Mouse (Mus musculus) thymus, postnatal 4 days (tissue): ENCODE measurements at regions not wholly inside any gene's neighbourhood (a gene's known extent, or its start where the extent isn't known, plus 50 kb on each side); places are given as distances from the start of the nearest gene placed in this dataset.

ENCODE experiments used
- DNase-seq: peaks from one replicate; pipeline ENCODE4 v3.0.0; 2021

GRCm38 (mm10) chr15:11712481-11713274, 194.4 kb downstream of the Npr3 start:
- no peak for DNase-seq

GRCm38 (mm10) chr15:11701246-11701645, 205.8 kb downstream of the Npr3 start:
- DNase-seq: no peak

GRCm38 (mm10) chr15:11699929-11700328, 207.2 kb downstream of the Npr3 start:
- DNase-seq: no peak

- DNase-seq: no peak
Observed at GRCm38 (mm10) chr15:11697060-11697459, 210.0 kb downstream of the Npr3 start.

DNA sequence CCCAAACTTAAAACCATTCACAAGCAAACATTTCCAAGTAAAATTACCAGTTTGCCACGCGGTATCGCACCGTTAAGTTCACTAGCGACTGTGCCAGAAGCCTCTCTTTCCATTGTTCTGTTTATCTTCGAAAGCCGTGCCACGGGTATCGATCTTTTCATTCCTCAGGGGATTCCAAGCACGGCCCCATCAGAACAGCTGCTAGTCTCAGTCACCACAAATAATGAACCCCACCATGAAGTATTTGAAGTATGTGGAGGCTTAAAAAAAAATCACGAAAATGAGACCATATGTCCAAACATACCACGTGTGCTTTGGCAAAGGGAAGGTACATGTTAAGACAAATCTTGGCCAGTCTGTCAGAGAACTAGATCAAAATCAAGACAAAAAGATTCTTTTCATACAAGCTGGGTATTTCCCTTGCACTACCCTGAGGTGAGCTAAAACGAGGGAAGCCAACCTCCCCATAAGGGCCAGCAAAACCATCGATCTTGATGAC, 213.3 kb downstream of the Npr3 start:
- DNase-seq: no peak

- no peak for DNase-seq
Observed at GRCm38 (mm10) chr15:11664839-11665379, 242.2 kb downstream of the Npr3 start.

GRCm38 (mm10) chr15:11655168-11655567, 251.9 kb downstream of the Npr3 start:
- no peak for DNase-seq

DNA sequence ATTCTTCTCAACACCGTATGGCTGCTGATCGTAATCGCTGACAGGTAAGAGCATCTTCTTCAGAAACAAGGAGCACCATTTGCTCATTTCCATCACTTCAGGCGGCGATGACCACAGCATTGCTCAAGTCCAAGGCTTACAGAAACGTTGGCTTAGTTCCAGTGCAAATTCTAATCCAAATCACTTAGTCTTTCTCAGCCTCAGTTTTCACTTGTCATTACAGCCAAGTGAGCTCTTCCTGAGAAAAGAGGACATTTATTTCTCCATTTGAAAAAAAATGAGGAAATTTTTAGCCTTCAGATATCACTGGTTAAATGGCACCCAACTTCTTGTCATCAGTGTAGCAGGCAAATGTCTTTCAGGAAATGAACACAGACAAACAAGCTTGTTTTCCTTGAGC, 246.8 kb upstream of the Tars start:
- DNase-seq: no peak

DNA sequence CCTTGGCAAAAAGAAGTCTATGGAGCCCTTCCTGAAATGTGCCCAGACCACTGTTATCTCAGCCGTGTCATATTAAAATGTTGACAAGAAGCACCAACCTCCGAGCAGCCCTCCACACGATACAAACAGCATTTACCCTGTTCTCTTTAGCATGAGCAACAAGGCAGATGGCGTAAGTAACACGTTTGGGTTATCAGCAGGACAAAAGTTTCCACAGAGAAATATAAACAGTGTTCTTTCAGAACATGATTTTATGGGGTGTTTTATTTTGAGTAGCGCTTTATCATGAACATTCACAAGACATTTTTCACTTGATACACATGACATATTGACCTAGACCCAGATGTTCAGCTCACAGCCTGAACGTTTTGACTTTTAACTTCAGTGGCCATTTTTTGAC, 245.3 kb upstream of the Tars start:
- no peak for DNase-seq

GRCm38 (mm10) chr15:11630654-11631053, 231.2 kb upstream of the Tars start:
- DNase-seq: no peak

DNA sequence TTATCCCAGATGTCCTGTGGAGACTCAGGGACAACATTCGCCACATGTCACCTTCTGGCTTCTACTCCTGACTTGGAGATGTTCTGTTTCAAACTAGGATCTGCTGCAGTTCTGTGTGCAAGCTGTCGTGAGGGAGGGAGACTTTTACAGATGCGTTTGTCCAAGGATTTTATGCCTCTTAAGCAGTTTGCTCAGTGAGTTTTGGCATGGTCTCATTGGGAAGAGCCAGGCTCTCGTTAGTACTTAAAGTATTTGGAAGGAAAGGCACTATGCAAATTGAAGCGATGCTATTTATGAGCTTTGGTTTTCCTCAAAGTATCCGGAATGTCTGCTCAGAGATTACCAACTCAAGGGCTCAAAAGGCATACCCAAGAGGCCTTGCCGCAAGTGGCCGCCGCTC, 227.0 kb upstream of the Tars start:
- DNase-seq: no peak

GRCm38 (mm10) chr15:11612416-11612815, 213.0 kb upstream of the Tars start:
- no peak for DNase-seq

DNA sequence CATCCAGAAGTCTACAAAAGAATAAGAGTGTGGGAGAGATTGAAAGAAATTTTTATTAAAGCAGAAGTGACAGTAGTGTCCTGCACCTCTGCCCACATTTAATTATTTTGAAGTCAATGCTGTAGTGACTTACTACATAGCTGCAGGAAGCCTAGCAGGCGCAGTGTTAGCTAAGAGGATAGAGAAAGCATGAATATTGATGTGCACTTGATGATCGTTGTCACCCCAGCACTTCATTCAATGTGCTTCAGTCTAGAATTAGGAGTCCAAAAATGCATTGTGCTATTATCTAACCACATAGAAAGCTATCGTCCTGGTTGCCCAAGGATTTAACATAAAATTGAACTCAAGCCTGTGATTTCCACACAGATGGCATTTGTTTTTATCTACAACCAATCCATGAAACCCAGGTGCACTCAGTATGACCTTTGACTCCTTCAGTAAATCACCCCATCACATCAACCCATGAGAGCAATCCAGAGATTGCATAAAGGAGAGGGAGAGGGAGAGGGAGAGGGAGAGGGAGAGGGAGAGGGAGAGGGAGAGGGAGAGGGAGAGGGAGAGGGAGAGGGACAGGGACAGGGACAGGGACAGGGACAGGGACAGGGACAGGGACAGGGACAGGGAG, 210.7 kb upstream of the Tars start:
- DNase-seq: no peak

DNA sequence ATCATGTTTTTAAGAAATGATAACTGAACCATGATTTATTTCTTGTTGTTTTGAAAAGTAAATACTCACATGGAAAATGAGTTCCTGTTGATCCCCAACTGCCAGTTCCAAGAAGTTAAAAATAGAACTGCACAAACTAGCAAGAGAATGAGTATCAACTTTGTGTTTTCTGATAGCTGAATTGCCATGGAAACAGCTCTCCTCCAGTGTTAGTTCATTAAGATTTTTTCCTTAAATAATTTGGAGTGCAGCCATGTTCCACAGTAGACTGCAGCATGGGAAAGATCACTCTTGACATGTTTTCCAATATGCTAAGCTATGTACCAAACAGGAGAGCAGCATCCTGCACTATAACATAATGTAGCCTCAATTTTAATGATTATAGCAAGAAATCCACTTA, 208.0 kb upstream of the Tars start:
- no peak for DNase-seq

GRCm38 (mm10) chr15:11605677-11606076, 206.2 kb upstream of the Tars start:
- no peak for DNase-seq

DNA sequence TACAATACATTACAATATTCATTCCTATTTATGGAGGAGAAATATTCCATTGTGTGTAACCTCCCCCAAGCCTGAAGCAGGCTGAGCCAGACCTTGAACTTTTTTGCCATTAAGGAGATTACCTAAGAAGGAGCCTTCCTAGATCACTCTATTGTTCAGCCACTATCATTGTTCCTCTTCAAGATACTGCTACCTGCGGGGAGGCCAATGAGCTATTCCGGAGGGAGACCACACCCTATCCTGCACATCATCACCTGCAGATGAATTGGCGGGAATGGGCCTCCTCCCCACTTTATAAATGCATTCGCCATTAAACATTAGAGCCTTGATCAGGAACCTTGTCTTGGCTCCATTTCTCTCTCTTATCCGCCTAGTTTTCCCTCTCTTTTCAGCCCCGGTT, 197.6 kb upstream of the Tars start:
- no peak for DNase-seq

- DNase-seq: no peak
Observed at GRCm38 (mm10) chr15:11590542-11591116, 191.2 kb upstream of the Tars start.

- no peak for DNase-seq
Observed at GRCm38 (mm10) chr15:11589795-11590194, 190.3 kb upstream of the Tars start.

GRCm38 (mm10) chr15:11586384-11586783, 186.9 kb upstream of the Tars start:
- no peak for DNase-seq

DNA sequence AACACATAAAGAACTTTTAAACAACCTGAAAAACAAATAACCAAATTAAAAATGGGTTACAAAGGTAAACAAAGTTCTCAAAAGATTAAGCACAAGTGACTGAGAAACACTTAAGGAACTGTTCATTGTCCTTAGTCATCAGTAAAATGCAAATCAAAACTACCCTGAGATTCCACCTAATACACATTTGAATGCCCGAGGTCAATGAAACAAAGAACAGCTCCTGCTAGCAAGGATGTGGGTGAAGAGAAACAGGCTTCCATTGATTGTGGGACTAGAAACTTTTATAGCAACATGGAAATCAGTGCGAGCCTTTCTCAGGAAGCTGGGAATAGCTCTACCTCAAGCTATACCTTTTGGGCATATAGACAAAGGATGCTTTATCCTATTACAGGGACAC, 184.7 kb upstream of the Tars start:
- no peak for DNase-seq

- no peak for DNase-seq
Observed at GRCm38 (mm10) chr15:11578331-11578730, 178.9 kb upstream of the Tars start.

DNA sequence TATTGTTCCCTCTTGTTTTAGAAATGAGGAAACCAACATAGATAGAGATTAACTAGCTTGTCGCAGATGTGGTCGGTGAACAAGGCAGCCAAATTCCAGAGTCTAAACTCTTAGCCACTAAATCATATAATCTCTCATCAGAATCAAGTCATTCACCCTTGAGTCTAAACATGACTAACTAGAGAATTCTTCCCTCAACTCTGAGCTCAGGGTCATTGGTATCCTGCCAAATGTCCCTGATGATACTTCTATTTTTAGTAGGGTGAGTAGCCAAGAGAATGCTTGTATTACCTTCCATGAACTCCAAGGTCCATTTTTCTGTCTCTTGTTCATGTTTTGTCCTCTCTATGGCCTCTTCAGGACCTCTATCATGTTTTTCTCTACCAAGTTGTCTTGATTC, 174.9 kb upstream of the Tars start:
- DNase-seq: no peak

- DNase-seq: no peak
Observed at GRCm38 (mm10) chr15:11573496-11573895, 174.0 kb upstream of the Tars start.

GRCm38 (mm10) chr15:11572063-11572462, 172.6 kb upstream of the Tars start:
- no peak for DNase-seq
